In genomic region chr2:180959605-180960004, GRCm38 (mm10) we compare ENCODE assay signal across 16 mouse cellular contexts. TPM values are rescaled to one million over a fixed set of nuclear protein-coding genes. Genes with fewer than 3 reads are reported as not detected.
"Had no signal": no experiment of that assay in that cellular context is flagged by ENCODE, and none has a peak within 500 bp of the region (broad histone marks: within the 10 kb centered on the region; RNA-seq: fewer than 3 reads in every experiment).

No protein-coding gene starts in this region.

- H3K4me3 ChIP-seq: left cerebral cortex, adult 2 months; limb, embryonic 10.5 days; liver, embryonic 15.5 days; neural tube, embryonic 12.5 days had no signal

- ATAC-seq: intestine, postnatal 0 days had no signal

- DNase-seq: kidney, adult 8-10 months; kidney, postnatal 25 days; lung, postnatal 14 days; midbrain, embryonic 14.5 days; thymus, postnatal 25 days had no signal

- H3K9ac ChIP-seq: liver, embryonic 15.5 days; neural tube, embryonic 12.5 days had no signal

- H3K4me2 ChIP-seq: liver, embryonic 11.5 days; liver, embryonic 15.5 days; neural tube, embryonic 12.5 days had no signal

- H3K36me3 ChIP-seq: limb, embryonic 10.5 days; liver, embryonic 15.5 days; neural tube, embryonic 12.5 days had no signal

- H3K27ac ChIP-seq: left cerebral cortex, adult 2 months; limb, embryonic 10.5 days; liver, embryonic 15.5 days; neural tube, embryonic 12.5 days had no signal

- H3K9me3 ChIP-seq: limb, embryonic 10.5 days; liver, embryonic 15.5 days; neural tube, embryonic 12.5 days had no signal

- H3K4me1 ChIP-seq: neural tube, embryonic 12.5 days had no signal

RNA-seq across cellular contexts. Expression of gene Nkain4, which starts 5.1 kb away (rescaled TPM):
- total RNA-seq: megakaryocyte progenitor cell, adult 5-6 weeks; neutrophil, adult 5-6 weeks had no signal

RNA-seq across cellular contexts. Expression of gene Birc7, which starts 30.8 kb away (rescaled TPM):
- total RNA-seq: left cerebral cortex, postnatal 14 days; megakaryocyte progenitor cell, adult 5-6 weeks; neutrophil, adult 5-6 weeks had no signal
- polyA plus RNA-seq: intestine, postnatal 0 days; kidney, embryonic 16.5 days; limb, embryonic 10.5 days; limb, embryonic 14.5 days; liver, embryonic 11.5 days; liver, embryonic 15.5 days had no signal
